Comparison of ENCODE assay signal across 36 mouse cellular contexts in genomic region chr10:83325903-83326302, GRCm38 (mm10). TPM values are rescaled to one million over a fixed set of nuclear protein-coding genes. Genes with fewer than 3 reads are reported as not detected.
"Had no signal": no experiment of that assay in that cellular context is flagged by ENCODE, and none has a peak within 500 bp of the region (broad histone marks: within the 10 kb centered on the region; RNA-seq: fewer than 3 reads in every experiment).

No protein-coding gene starts in this region.

- H3K4me3 ChIP-seq: heart, embryonic 10.5 days; heart, embryonic 12.5 days; heart, embryonic 13.5 days; heart, embryonic 15.5 days; hindbrain, embryonic 10.5 days; hindbrain, embryonic 12.5 days; hindbrain, embryonic 13.5 days; hindbrain, embryonic 15.5 days; intestine, embryonic 15.5 days; kidney, embryonic 15.5 days; layer of hippocampus, adult 2 months had no signal

- H3K9ac ChIP-seq: heart, embryonic 12.5 days; heart, embryonic 13.5 days; heart, embryonic 15.5 days; hindbrain, embryonic 12.5 days; hindbrain, embryonic 13.5 days; hindbrain, embryonic 14.5 days; hindbrain, embryonic 15.5 days; intestine, embryonic 15.5 days; kidney, embryonic 15.5 days had no signal

- H3K27ac ChIP-seq: heart, embryonic 10.5 days; heart, embryonic 13.5 days; heart, embryonic 15.5 days; hindbrain, embryonic 10.5 days; hindbrain, embryonic 12.5 days; hindbrain, embryonic 13.5 days; hindbrain, embryonic 14.5 days; hindbrain, embryonic 15.5 days; hindbrain, postnatal 0 days; intestine, embryonic 15.5 days; kidney, embryonic 15.5 days; kidney, postnatal 0 days; layer of hippocampus, adult 2 months had no signal

- H3K9me3 ChIP-seq: heart, embryonic 10.5 days; heart, embryonic 12.5 days; heart, embryonic 13.5 days; heart, embryonic 15.5 days; hindbrain, embryonic 10.5 days; hindbrain, embryonic 12.5 days; hindbrain, embryonic 13.5 days; hindbrain, embryonic 15.5 days; intestine, embryonic 15.5 days; kidney, embryonic 15.5 days had no signal

- H3K4me2 ChIP-seq: heart, embryonic 11.5 days; heart, embryonic 12.5 days; heart, embryonic 13.5 days; heart, embryonic 15.5 days; hindbrain, embryonic 12.5 days; hindbrain, embryonic 13.5 days; hindbrain, embryonic 14.5 days; hindbrain, embryonic 15.5 days; intestine, embryonic 15.5 days; kidney, embryonic 15.5 days had no signal

- ATAC-seq: hindbrain, embryonic 16.5 days; hindbrain, postnatal 0 days; inflammation-experienced regulatory T-cells, adult 6 months; intestine, embryonic 15.5 days; intestine, embryonic 16.5 days; intestine, postnatal 0 days had no signal

- DNase-seq: heart, postnatal 10 days; heart, postnatal 14 days; heart, postnatal 36 days; heart, postnatal 4 days; kidney, adult 11 months; kidney, adult 18-20 months; kidney, adult 2 months; kidney, adult 8-10 months; kidney, adult 9 months; kidney, postnatal 10 days; kidney, postnatal 14 days; kidney, postnatal 25 days; kidney, postnatal 36 days; kidney, postnatal 4 days; layer of hippocampus, adult 9-11 months; layer of hippocampus, postnatal 36 days had no signal

- H3K4me1 ChIP-seq: heart, embryonic 15.5 days; hindbrain, embryonic 10.5 days; hindbrain, embryonic 12.5 days; hindbrain, embryonic 13.5 days; hindbrain, embryonic 15.5 days; intestine, embryonic 15.5 days; kidney, embryonic 15.5 days had no signal

- H3K27me3 ChIP-seq: heart, embryonic 12.5 days; heart, embryonic 13.5 days; heart, embryonic 15.5 days; hindbrain, embryonic 12.5 days; hindbrain, embryonic 13.5 days; hindbrain, embryonic 15.5 days; intestine, embryonic 15.5 days had no signal

- H3K36me3 ChIP-seq: heart, embryonic 10.5 days; heart, embryonic 12.5 days; heart, embryonic 13.5 days; heart, embryonic 15.5 days; hindbrain, embryonic 10.5 days; hindbrain, embryonic 12.5 days; hindbrain, embryonic 13.5 days; hindbrain, embryonic 15.5 days; intestine, embryonic 15.5 days; kidney, embryonic 15.5 days had no signal

RNA-seq across cellular contexts. Expression of gene Slc41a2, which starts 11.8 kb away (rescaled TPM):
- total RNA-seq: hematopoietic stem cell, adult 5-6 weeks had no signal
